Mouse (Mus musculus): ENCODE results near the gene Sgsm2. TPM values are rescaled to one million over a fixed set of nuclear protein-coding genes. Genes with fewer than 3 reads are reported as not detected.

Sgsm2 gene
- polyA plus RNA-seq, 1 experiment from 2014 or later = 8.6 TPM

DNA sequence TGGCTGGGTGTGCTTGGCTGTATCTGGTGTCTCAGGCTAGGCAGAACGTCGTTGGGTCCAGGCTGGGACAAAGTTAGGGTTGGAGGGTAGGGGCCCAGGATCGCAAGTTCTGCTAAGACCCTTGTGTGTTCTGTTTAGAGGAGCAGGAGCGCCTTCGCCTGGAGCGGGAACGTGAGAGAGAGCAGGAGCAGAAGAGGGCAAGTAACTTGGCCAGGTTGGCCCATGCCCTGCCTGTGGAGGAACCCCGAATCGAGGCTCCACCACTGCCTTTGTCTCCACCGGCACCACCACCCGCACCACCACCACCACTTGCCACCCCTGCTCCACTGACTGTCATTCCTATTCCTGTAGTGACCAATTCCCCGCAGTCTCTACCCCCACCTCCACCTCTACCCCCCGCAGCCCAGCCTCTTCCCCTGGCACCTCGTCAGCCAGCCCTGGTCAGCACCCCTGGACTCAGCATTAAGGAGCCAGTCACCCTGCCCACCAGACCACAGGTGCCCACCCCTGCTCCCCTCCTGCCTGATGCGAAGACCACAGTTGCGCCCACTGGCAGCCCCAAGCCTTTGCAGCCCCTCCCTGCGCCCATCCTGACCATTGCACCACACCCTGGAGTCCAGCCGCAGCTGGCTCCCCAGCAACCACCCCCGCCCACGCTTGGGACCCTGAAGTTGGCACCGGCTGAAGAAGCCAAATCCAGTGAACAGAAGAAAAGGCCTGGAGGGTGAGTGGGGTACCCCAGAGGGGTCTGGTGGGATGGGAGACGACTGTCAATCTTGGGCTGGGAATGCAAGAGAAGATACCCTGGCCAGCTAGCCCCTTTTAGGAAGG lies 60.4 kb downstream of the Sgsm2 start:
- no peak overlapping the region for H3K27ac ChIP-seq (ENCODE audit: low read depth, low read length)
- DNase-seq (ENCODE audit: low spot score) (peak; percentile 55), ATAC-seq (replicated peaks; ENCODE audit: low FRiP score) (no peak)
- 90% methylated on average over 22 of the region's 22 CpGs for WGBS
- no peaks in the 10 kb centered on the region; the same call in 1 of the 2 replicates for H3K36me3 ChIP-seq (ENCODE audit: control insufficient read depth, insufficient read depth, low read length)
- no peaks in the 10 kb centered on the region for H3K27me3 ChIP-seq (ENCODE audit: control insufficient read depth, insufficient read depth, low read length)
- H3K9ac ChIP-seq (ENCODE audit: low read length) = no peak overlapping the region
- peaks cover 18% of the 10 kb centered on the region for H3K4me1 ChIP-seq (replicated peaks; ENCODE audit: control insufficient read depth, insufficient read depth, low read length)
- no peak overlapping the region for H3K4me3 ChIP-seq (ENCODE audit: low read depth, low read length)
- H3K9me3 ChIP-seq (ENCODE audit: control insufficient read depth, low read length) = no peaks in the 10 kb centered on the region
- H3K4me2 ChIP-seq (ENCODE audit: low read depth, low read length, severe bottlenecking) = no peak overlapping the region

DNA sequence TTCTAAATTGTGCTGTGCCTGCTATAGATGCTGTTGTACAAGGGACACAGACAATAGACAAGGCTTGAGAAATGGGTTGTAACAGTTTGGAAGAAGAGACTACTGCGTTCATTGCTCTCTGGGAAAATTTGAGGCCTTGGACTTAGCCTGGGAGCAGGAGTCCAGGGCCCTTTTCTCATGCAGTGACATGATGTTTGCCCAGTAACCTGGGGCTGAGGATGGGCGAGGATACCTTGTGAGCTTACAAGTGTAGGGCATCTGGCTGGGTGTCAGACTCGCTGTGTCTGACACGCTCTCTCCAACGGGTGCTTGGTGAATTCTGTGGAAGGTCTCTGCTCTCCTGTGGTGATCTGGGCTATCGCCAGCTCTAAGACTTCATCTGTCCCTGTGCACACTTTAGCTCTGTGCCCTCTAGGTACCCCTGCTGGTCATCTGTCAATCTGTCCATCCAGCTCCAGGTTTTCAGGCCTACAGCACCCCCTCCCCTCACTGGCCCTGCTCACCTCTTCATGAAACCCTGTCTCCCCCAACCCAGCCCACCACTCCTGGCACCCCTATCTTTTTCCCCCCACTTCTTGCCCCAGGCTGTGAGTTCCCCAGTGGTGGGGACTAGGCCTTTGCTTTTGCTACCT lies 61.2 kb downstream of the Sgsm2 start:
- Histone ChIP-seq H3K4me3 (ENCODE audit: low read depth, low read length) (no peak overlapping the region), H3K9ac (ENCODE audit: low read length) (no peak overlapping the region)

DNA sequence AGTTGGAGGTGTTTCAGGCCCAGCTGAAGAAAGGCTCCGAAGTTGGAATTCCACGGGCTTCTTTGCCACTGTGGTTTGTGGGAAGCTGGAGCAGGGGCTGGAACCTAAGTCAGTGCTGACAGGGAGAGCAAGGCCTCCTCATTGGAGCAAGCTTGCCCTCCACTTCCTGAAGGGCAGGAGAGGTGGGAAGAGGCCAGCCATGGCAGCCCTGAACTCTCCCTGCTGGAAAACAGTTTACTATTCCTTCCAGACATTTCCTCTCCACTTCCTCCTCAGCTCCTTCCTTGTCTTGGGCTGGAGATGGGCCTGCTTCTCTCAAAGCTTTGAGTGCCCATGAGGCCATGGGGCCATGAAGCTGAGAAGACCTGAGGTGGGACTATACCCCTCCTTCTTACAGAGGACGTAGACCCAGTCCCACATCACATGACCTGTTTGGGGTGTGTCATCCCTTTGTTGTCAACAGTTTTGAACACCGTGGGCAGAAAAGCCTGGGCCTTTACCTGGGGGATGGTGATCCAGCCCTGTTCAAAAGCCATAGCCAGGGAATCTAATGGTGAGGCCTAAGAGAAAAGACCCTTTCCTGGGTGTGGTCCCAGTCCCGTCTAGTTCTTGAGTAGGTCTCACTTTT lies 62.1 kb downstream of the Sgsm2 start:
- no peaks in the 10 kb centered on the region; the same call in 1 of the 2 replicates for H3K36me3 ChIP-seq (ENCODE audit: control insufficient read depth, insufficient read depth, low read length)
- no peak overlapping the region for H3K4me3 ChIP-seq (ENCODE audit: low read depth, low read length)
- ATAC-seq (replicated peaks; ENCODE audit: low FRiP score) (no peak), DNase-seq (ENCODE audit: low spot score) (no peak)
- WGBS = 60% methylated on average over 5 of the region's 5 CpGs
- peaks cover 18% of the 10 kb centered on the region for H3K4me1 ChIP-seq (replicated peaks; ENCODE audit: control insufficient read depth, insufficient read depth, low read length)
- no peaks in the 10 kb centered on the region for H3K9me3 ChIP-seq (ENCODE audit: control insufficient read depth, low read length)
- H3K9ac ChIP-seq (ENCODE audit: low read length) = no peak overlapping the region
- H3K4me2 ChIP-seq (ENCODE audit: low read depth, low read length, severe bottlenecking) = no peak overlapping the region
- H3K27ac ChIP-seq (ENCODE audit: low read depth, low read length) = no peak overlapping the region
- H3K27me3 ChIP-seq (ENCODE audit: control insufficient read depth, insufficient read depth, low read length) = no peaks in the 10 kb centered on the region

More for the DNA sequence above, 61.2 kb downstream of the Sgsm2 start:
- Histone ChIP-seq H3K27ac (ENCODE audit: low read depth, low read length) (no peak overlapping the region), H3K27me3 (ENCODE audit: control insufficient read depth, insufficient read depth, low read length) (no peaks in the 10 kb centered on the region), H3K4me1 (replicated peaks; ENCODE audit: control insufficient read depth, insufficient read depth, low read length) (peaks cover 18% of the 10 kb centered on the region), H3K36me3 (ENCODE audit: control insufficient read depth, insufficient read depth, low read length) (no peaks in the 10 kb centered on the region; the same call in 1 of the 2 replicates), H3K9me3 (ENCODE audit: control insufficient read depth, low read length) (no peaks in the 10 kb centered on the region), H3K4me2 (ENCODE audit: low read depth, low read length, severe bottlenecking) (no peak overlapping the region)
- ATAC-seq (replicated peaks; ENCODE audit: low FRiP score) = no peak
- no peak for DNase-seq (ENCODE audit: low spot score)
- WGBS = 86% methylated on average over 6 of the region's 6 CpGs

DNA sequence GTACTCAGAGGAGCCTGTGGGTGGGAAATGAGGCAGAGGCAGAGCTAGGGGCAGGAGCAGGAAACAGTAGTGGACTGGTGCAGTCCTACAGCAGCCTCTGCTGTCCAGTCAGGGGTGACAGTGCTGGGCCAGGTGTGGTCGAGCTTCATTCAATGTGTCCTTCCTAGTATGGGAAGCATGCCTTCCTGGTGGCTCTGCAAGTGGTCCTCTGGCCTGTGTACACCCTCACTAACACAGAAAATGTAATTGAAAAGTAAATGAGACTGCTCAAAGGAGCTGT lies 62.6 kb downstream of the Sgsm2 start:
- ATAC-seq (replicated peaks; ENCODE audit: low FRiP score) (no peak), DNase-seq (ENCODE audit: low spot score) (no peak)
- Histone ChIP-seq H3K4me2 (ENCODE audit: low read depth, low read length, severe bottlenecking) (no peak overlapping the region), H3K9me3 (ENCODE audit: control insufficient read depth, low read length) (no peaks in the 10 kb centered on the region), H3K4me3 (ENCODE audit: low read depth, low read length) (no peak overlapping the region), H3K9ac (ENCODE audit: low read length) (no peak overlapping the region), H3K27ac (ENCODE audit: low read depth, low read length) (no peak overlapping the region), H3K27me3 (ENCODE audit: control insufficient read depth, insufficient read depth, low read length) (no peaks in the 10 kb centered on the region), H3K36me3 (ENCODE audit: control insufficient read depth, insufficient read depth, low read length) (no peaks in the 10 kb centered on the region; the same call in 1 of the 2 replicates), H3K4me1 (replicated peaks; ENCODE audit: control insufficient read depth, insufficient read depth, low read length) (peaks cover 21% of the 10 kb centered on the region)
- 64% methylated on average over 1 of the region's 1 CpGs for WGBS

DNA sequence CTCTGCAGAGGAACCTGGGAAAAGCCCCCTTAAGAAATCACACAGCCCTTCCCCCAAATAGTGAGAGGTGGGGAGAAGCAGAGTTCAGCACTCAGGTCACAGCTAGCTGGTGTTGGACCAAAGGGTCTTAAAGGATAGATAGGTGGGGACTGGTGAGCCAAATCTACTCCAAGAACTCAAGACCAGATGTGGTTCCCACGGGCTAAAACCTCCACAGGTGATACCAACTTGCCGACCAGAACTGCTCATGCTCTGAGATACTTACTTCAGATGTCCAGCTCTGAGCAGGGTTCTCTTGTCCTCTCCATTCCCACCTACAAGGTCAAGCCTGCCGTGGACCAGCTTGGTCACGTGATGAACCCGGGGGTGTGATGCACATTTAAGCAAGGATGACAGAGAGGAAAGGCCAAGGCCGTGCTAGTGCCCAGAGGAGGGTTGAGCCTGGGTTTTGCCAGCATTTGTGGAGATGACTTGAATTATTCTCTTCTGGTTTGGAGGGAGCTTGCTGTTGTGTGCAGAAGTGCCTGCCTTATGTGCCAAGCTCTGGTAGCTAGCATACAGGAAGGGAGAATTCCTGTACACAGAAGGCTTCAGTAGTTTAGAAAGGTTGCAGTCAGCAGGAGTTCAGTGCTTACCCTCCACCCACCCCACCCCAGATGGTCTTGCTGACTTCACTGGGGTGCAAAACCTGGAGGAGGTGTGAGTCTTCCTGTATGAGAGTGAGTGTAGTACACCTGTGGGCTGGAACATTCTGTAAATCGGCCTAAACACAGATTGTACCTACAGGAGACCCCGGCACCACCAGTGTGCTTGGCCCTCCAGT lies 63.1 kb downstream of the Sgsm2 start:
- no peaks in the 10 kb centered on the region for H3K9me3 ChIP-seq (ENCODE audit: control insufficient read depth, low read length)
- H3K27ac ChIP-seq (ENCODE audit: low read depth, low read length) = no peak overlapping the region
- no peaks in the 10 kb centered on the region for H3K27me3 ChIP-seq (ENCODE audit: control insufficient read depth, insufficient read depth, low read length)
- no peak overlapping the region; the same call in 1 of the 2 replicates for H3K4me3 ChIP-seq (ENCODE audit: low read depth, low read length)
- WGBS = 88% methylated on average over 8 of the region's 8 CpGs
- peaks cover 24% of the 10 kb centered on the region for H3K4me1 ChIP-seq (replicated peaks; ENCODE audit: control insufficient read depth, insufficient read depth, low read length)
- peak overlapping the region; percentile 82; the same call in 1 of the 2 replicates for H3K4me2 ChIP-seq (ENCODE audit: low read depth, low read length, severe bottlenecking)
- DNase-seq (ENCODE audit: low spot score) (peak; percentile 49), ATAC-seq (replicated peaks; ENCODE audit: low FRiP score) (no peak)
- peak overlapping the region; percentile 52; the same call in 1 of the 2 replicates for H3K9ac ChIP-seq (ENCODE audit: low read length)
- H3K36me3 ChIP-seq (ENCODE audit: control insufficient read depth, insufficient read depth, low read length) = no peaks in the 10 kb centered on the region; the same call in 1 of the 2 replicates

DNA sequence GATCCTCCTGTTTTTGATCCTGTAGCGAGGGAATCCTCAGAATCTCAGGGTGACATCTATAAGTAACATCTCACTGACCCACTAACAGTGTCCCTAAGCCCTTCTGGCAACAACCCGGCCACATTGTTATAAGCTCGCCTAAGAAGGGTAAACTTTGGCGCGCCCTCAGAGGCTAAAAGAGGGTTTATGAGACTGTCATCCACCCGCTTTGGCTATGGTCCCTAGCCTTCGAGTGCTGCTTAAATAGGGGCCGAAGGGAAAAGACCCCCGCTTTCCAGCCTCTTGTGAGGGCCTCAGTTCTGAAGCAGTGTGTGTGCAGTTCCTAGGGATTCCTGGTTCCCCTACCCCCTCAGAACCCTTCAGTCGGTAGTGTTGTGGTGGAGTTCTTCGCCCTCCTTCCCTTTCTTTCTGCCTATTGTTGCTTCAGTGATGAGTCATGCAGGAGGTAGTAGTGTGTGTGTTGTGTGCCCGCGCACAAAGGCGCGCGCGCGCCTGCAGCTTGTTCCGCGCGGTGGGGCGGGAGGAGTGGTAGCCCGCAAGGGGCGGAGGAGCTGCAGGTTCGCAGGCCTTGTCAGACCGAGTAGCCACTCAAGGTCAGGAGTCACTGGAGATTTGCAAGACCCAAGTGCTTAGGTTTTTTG lies 64.2 kb downstream of the Sgsm2 start:
- DNase-seq (ENCODE audit: low spot score) (peak; percentile 82), ATAC-seq (replicated peaks; ENCODE audit: low FRiP score) (no peak; the same call in 1 of the 2 replicates)
- H3K4me1 ChIP-seq (replicated peaks; ENCODE audit: control insufficient read depth, insufficient read depth, low read length) = peaks cover 23% of the 10 kb centered on the region
- peak overlapping the region; percentile 82 for H3K4me2 ChIP-seq (ENCODE audit: low read depth, low read length, severe bottlenecking)
- H3K9me3 ChIP-seq (ENCODE audit: control insufficient read depth, low read length) = no peaks in the 10 kb centered on the region
- H3K27me3 ChIP-seq (ENCODE audit: control insufficient read depth, insufficient read depth, low read length) = no peaks in the 10 kb centered on the region
- peak overlapping the region; percentile 88 for H3K4me3 ChIP-seq (ENCODE audit: low read depth, low read length)
- H3K9ac ChIP-seq (ENCODE audit: low read length) = peak overlapping the region; percentile 52
- H3K27ac ChIP-seq (ENCODE audit: low read depth, low read length) = peak overlapping the region; percentile 82
- H3K36me3 ChIP-seq (ENCODE audit: control insufficient read depth, insufficient read depth, low read length) = no peaks in the 10 kb centered on the region; the same call in 1 of the 2 replicates
- under 1% methylated on average over 26 of the region's 26 CpGs for WGBS

DNA sequence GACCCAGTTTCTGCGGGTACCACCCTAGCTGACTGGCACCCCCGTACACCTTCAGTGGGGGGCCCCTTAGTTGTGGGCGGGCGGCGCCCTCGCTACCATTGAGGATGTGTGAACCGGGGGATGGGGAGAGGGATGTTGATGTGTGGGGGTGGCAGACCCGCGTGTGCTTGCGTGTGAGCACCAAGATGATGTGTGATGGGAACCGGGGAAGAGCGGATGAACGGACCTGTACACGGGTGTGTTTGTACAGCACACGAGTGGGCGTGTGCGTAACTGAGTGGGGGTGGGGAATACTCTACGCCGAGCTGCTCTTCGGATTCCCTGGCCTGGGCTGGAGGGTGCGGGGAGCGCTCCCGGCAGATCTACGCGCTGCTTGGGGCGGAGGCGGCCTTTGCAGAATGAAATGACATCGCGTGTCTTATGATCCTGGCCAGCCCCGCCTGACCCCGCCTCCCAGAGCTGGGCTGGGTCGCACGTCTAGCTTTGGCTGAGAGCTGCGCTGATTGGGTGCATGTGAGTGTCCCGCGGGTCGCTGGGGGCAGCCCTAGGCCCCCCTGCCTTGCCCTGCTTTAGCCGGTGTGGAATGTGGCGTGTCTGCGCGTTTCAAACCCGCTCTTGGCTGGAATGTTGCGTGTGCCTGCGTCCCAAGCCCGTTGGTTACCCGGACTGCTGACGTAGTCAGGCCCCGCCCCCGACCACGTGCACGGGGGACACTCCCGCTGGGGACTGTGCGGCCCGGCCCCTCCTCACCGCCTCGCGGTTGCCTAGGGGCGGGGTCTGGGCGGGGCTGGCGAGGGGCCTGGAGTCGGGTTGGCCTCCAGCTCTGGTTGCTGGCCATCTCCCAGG lies 65.0 kb downstream of the Sgsm2 start:
- H3K9ac ChIP-seq (ENCODE audit: low read length) = peak overlapping the region; percentile 79
- peak overlapping the region; percentile 82 for H3K27ac ChIP-seq (ENCODE audit: low read depth, low read length)
- no peaks in the 10 kb centered on the region for H3K27me3 ChIP-seq (ENCODE audit: control insufficient read depth, insufficient read depth, low read length)
- peak overlapping the region; percentile 82 for H3K4me2 ChIP-seq (ENCODE audit: low read depth, low read length, severe bottlenecking)
- WGBS = under 1% methylated on average over 61 of the region's 61 CpGs
- DNase-seq (ENCODE audit: low spot score) (peak; percentile 100), ATAC-seq (replicated peaks; ENCODE audit: low FRiP score) (peak; percentile 80)
- peak overlapping the region; percentile 88 for H3K4me3 ChIP-seq (ENCODE audit: low read depth, low read length)
- peaks cover 20% of the 10 kb centered on the region for H3K4me1 ChIP-seq (replicated peaks; ENCODE audit: control insufficient read depth, insufficient read depth, low read length)
- H3K36me3 ChIP-seq (ENCODE audit: control insufficient read depth, insufficient read depth, low read length) = no peaks in the 10 kb centered on the region; the same call in 1 of the 2 replicates
- H3K9me3 ChIP-seq (ENCODE audit: control insufficient read depth, low read length) = no peaks in the 10 kb centered on the region
